Mouse (Mus musculus) liver, embryonic 14.5 days (tissue): ENCODE measurements around the gene A030005L19Rik. TPM values are rescaled to one million over a fixed set of nuclear protein-coding genes. Genes with fewer than 3 reads are reported as not detected.

Source experiments
- ATAC-seq: fragments of 200-750 bp; cut with Nextera tagmentation; 2 replicates; pipeline ENCODE4 v1.8.0; 2017; ENCODE audit warnings: moderate number of reproducible peaks, mild to moderate bottlenecking, moderate library complexity; ENCODE audit not compliant: insufficient read depth
- DNase-seq, 3 experiments: peaks; one replicate each; pipeline ENCODE4 v3.0.0-alpha.2; 2012 to 2013; ENCODE audit warnings: low read depth in 3 of 3, low spot score in 3 of 3
- H3K27ac ChIP-seq: fragments of 300-500 bp; sonication (generic); 2 replicates; pipeline ENCODE4 v1.5.1; 2014; ENCODE audit warnings: moderate library complexity, mild to moderate bottlenecking, control low read depth, inconsistent platforms
- H3K27me3 ChIP-seq: fragments of 300-500 bp; sonication (generic); 2 replicates; pipeline ENCODE4 v1.6.1; 2014; ENCODE audit warnings: mild to moderate bottlenecking, low read length, moderate library complexity; ENCODE audit not compliant: control insufficient read depth, insufficient read depth
- H3K36me3 ChIP-seq: fragments of 300-500 bp; sonication (generic); replicated peaks from 2 replicates; pipeline ENCODE4 v1.6.1; 2014; ENCODE audit warnings: low read depth; ENCODE audit not compliant: control insufficient read depth, insufficient read depth
- H3K4me1 ChIP-seq, 2 experiments: fragments of 200-500 bp in 1 of 2; fragments of 300-500 bp in 1 of 2; sonication (generic) in 1 of 2; replicated peaks; 2 replicates each; pipeline ENCODE4 v1.6.1; 2012 to 2014; ENCODE audit warnings: antibody characterized with exemption in 1 of 2, inconsistent platforms in 1 of 2, low read length in 1 of 2; ENCODE audit not compliant: control insufficient read depth in 2 of 2, insufficient read depth in 2 of 2
- H3K4me2 ChIP-seq: fragments of 300-500 bp; sonication (generic); 2 replicates; pipeline ENCODE4 v1.6.1; 2014; ENCODE audit warnings: low read depth, mild to moderate bottlenecking, control low read depth, moderate library complexity
- H3K4me3 ChIP-seq, 2 experiments: fragments of 200-500 bp in 1 of 2; fragments of 300-500 bp in 1 of 2; sonication (generic) in 1 of 2; 2 replicates each; pipeline ENCODE4 v1.5.1; 2012 to 2014; ENCODE audit warnings: low read depth in 2 of 2, low read length in 2 of 2, mild to moderate bottlenecking in 2 of 2, control low read depth in 1 of 2, inconsistent platforms in 1 of 2, moderate library complexity in 1 of 2; ENCODE audit not compliant: insufficient read depth in 1 of 2
- H3K9ac ChIP-seq: fragments of 300-500 bp; sonication (generic); replicated peaks from 2 replicates; pipeline ENCODE4 v1.6.1; 2014; ENCODE audit warnings: mild to moderate bottlenecking, control low read depth, moderate library complexity
- H3K9me3 ChIP-seq: fragments of 300-500 bp; sonication (generic); 2 replicates; pipeline ENCODE4 v1.6.1; 2016; ENCODE audit warnings: low read length, mixed read lengths; ENCODE audit not compliant: control insufficient read depth
- CTCF ChIP-seq: IDR thresholded peaks from 2 replicates; pipeline ENCODE4 v1.5.1; 2016; ENCODE audit warnings: antibody characterized with exemption, low read depth, control low read depth
- EP300 ChIP-seq: IDR thresholded peaks from 2 replicates; pipeline ENCODE4 v1.6.1; 2016; ENCODE audit warnings: antibody characterized with exemption, low read depth
- WGBS: fragments of 180-500 bp; shearing (Covaris S2); extraction: QIAGEN DNeasy Blood & Tissue Kit; methylation state at CpG from one replicate; pipeline ENCODE4 v1.1.7; 2014; ENCODE audit not compliant: insufficient replicate concordance; 5-methylcytosine and 5-hydroxymethylcytosine counted together
- polyA plus RNA-seq, 2 experiments: library from polyadenylated mRNA; depleted of rRNA in 1 of 2; stranded (reverse) in 1 of 2; unstranded in 1 of 2; fragments of >200 nt; fragmentation: Nextera tagmentation in 1 of 2; extraction: Ambion mirVana in 1 of 2; gene quantifications; 2 replicates each; pipeline versions ENCODE4 v1.2.1 to v1.2.3; 2012 to 2014

Gene A030005L19Rik
- 2.0 and 2.3 TPM in 2 replicates for polyA plus RNA-seq (2012; rRNA removed)
- polyA plus RNA-seq (2014; fragmentation: Nextera tagmentation; extraction: Ambion mirVana) = 0.24 and 0.37 TPM in 2 replicates

GRCm38 (mm10) chr1:82913025-82913424 lies at the start of gene A030005L19Rik:
Gene A030005L19Rik, plus strand, starts transcription at chr1:82913325.
- Histone ChIP-seq H3K36me3 (no peaks in the 10 kb centered on the region), H3K9me3 (no peaks in the 10 kb centered on the region), H3K9ac (no peak within 1 kb of the TSS), H3K27ac (no peak within 1 kb of the TSS), H3K4me2 (no peak within 1 kb of the TSS), H3K4me3 (no peak within 1 kb of the TSS), H3K4me1 (peaks cover 3% of the 10 kb centered on the region in 2 experiments; a peak in 2 of 4 replicates), H3K27me3 (no peaks in the 10 kb centered on the region)
- ATAC-seq (no peak), DNase-seq (no peak)
- TF ChIP-seq CTCF = peak; percentile 45; the same call in 1 of the 2 replicates
- no peak for TF ChIP-seq EP300
- WGBS = 70% methylated on average over 3 of the region's 3 CpGs

GRCm38 (mm10) chr1:82870202-82870601 lies 42.9 kb upstream of the A030005L19Rik start:
- no peaks in the 10 kb centered on the region for H3K9me3 ChIP-seq
- no peak overlapping the region for H3K4me3 ChIP-seq
- H3K36me3 ChIP-seq = peaks cover 33% of the 10 kb centered on the region
- H3K27ac ChIP-seq = no peak overlapping the region
- ATAC-seq (no peak), DNase-seq (no peak)
- no peak overlapping the region for H3K4me2 ChIP-seq
- H3K4me1 ChIP-seq = peaks cover 0 to 4% of the 10 kb centered on the region in 2 experiments; a peak in 2 of 4 replicates
- WGBS = 84% methylated on average over 3 of the region's 3 CpGs
- no peak for TF ChIP-seq EP300
- TF ChIP-seq CTCF = no peak
- H3K9ac ChIP-seq = no peak overlapping the region
- no peaks in the 10 kb centered on the region for H3K27me3 ChIP-seq

DNA sequence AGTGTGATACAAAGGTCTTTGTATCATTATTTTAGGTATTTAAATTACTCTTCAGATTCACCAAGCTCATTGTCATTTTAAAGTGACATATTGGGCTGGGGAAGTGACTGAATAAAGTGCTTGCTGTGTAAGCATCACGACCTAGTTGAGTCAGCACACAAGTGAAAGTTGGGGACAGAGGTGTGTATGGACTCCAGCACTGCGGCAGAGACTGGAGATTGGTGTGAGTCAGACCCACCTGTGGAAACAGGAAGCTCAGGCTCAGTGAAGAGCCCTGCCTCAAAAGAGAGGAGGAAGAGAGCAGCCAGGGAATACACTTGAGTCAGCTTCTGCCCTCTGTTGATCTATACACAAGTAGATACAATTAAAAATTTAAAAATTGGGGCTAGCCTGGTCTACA lies 34.0 kb upstream of the A030005L19Rik start:
- H3K4me2 ChIP-seq = no peak overlapping the region
- H3K36me3 ChIP-seq = peaks cover 66% of the 10 kb centered on the region
- DNase-seq (no peak), ATAC-seq (no peak)
- H3K27me3 ChIP-seq = no peaks in the 10 kb centered on the region
- TF ChIP-seq EP300 (no peak), CTCF (no peak)
- no peaks in the 10 kb centered on the region for H3K9me3 ChIP-seq
- H3K9ac ChIP-seq = no peak overlapping the region
- H3K4me3 ChIP-seq = no peak overlapping the region
- H3K27ac ChIP-seq = no peak overlapping the region
- 76% methylated on average over 2 of the region's 2 CpGs for WGBS
- H3K4me1 ChIP-seq = no peaks in the 10 kb centered on the region

DNA sequence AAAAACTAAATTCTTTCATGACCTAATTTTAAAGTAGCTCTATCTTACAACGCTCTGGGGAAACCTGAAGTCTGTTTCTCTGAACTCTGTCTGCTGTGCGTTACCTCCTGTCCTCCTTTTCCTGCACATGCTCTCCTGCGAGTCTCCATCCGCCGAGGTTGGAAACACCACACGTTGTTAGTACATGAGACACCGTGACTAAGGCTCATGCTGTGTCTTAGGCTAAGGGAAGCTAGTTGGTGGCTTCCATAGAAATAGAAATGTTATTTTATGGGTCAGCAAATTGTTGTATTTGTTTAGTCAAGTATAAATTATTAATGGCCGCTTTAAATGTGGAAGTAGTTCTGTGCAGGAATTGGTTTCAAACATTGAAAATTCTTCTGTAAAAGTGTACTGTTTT lies 32.9 kb upstream of the A030005L19Rik start:
- DNase-seq (no peak), ATAC-seq (no peak)
- no peak overlapping the region for H3K27ac ChIP-seq
- no peak overlapping the region for H3K9ac ChIP-seq
- no peaks in the 10 kb centered on the region for H3K9me3 ChIP-seq
- no peak overlapping the region for H3K4me2 ChIP-seq
- no peaks in the 10 kb centered on the region for H3K27me3 ChIP-seq
- H3K4me1 ChIP-seq = no peaks in the 10 kb centered on the region
- no peak for TF ChIP-seq EP300
- TF ChIP-seq CTCF = no peak
- WGBS = 90% methylated on average over 8 of the region's 8 CpGs
- peaks cover 68% of the 10 kb centered on the region for H3K36me3 ChIP-seq
- no peak overlapping the region for H3K4me3 ChIP-seq

- H3K36me3 ChIP-seq = peaks cover 68% of the 10 kb centered on the region
- ATAC-seq (no peak), DNase-seq (no peak)
- H3K4me1 ChIP-seq = no peaks in the 10 kb centered on the region
- no peak overlapping the region for H3K9ac ChIP-seq
- no peak overlapping the region for H3K4me3 ChIP-seq
- H3K9me3 ChIP-seq = no peaks in the 10 kb centered on the region
- 93% methylated on average over 7 of the region's 7 CpGs for WGBS
- H3K27me3 ChIP-seq = no peaks in the 10 kb centered on the region
- H3K4me2 ChIP-seq = no peak overlapping the region
- no peak overlapping the region for H3K27ac ChIP-seq
- TF ChIP-seq CTCF (no peak), EP300 (no peak)
These were observed 19.9 kb upstream of the A030005L19Rik start for GRCm38 (mm10) chr1:82893269-82893668.
